Mouse (Mus musculus) CD4-positive, CD25-positive, alpha-beta regulatory T cell, adult 4 months (primary cell): ENCODE data around the gene Ero1l. TPM values are rescaled to one million over a fixed set of nuclear protein-coding genes. Genes with fewer than 3 reads are reported as not detected.

Source experiments
- ATAC-seq: one replicate; pipeline ENCODE4 v1.8.0; 2017
- polyA plus RNA-seq, 2 experiments: library from polyadenylated mRNA; unstranded; fragments of 100-300 nt; shearing (Covaris generic); gene quantifications; one replicate each; pipeline ENCODE4 v1.2.1; 2017

The Ero1l gene
- 10 to 100 TPM; 17.8 to 28.1 TPM for polyA plus RNA-seq

GRCm38 (mm10) chr14:45318426-45319236 lies at the start of gene Ero1l:
TSS of gene Ero1l (minus strand) at chr14:45318771.
- ATAC-seq = peak; percentile 82

- no peak for ATAC-seq
Measured at GRCm38 (mm10) chr14:45365196-45365587, 46.6 kb upstream of the Ero1l start.

- no peak for ATAC-seq
Measured at GRCm38 (mm10) chr14:45364211-45365195, 45.9 kb upstream of the Ero1l start.

- peak; percentile 91 for ATAC-seq
Measured at GRCm38 (mm10) chr14:45350931-45351859, 32.6 kb upstream of the Ero1l start, which contains the start of gene Styx. TSS of gene Styx (plus strand) at chr14:45351093.

GRCm38 (mm10) chr14:45329589-45330181 lies 11.1 kb upstream of the Ero1l start, which contains the start of gene Psmc6:
TSS of gene Psmc6 (plus strand) at chr14:45329788.
- peak; percentile 95 for ATAC-seq

DNA sequence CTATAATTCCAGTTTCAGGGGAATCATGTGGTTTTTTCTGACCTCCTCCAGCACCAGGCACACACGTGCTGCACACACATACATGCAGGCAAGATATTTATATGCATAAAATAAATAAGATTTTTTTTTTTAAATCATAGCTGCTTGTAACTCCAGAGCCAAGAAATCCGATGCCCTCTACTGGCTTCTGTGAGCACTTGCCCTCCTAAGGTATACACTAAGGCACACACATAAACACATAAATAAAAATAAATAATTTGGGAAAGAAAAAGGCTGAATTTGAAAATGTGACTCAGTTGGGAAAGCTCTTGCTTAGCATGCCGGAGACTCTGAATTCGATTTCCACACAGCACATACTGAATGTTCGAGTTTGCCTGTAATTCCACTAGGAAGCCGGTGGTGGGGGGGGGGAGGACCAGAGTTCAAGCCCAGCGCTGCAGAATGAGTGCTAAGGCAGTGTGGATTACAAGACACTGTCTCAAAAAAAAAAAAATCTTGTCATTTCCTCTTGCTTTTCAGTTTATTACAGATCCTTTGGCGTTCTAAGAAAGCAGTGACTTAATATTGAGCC lies 10.5 kb upstream of the Ero1l start:
- peak; percentile 2 for ATAC-seq

GRCm38 (mm10) chr14:45328072-45328713 lies 9.6 kb upstream of the Ero1l start:
- no peak for ATAC-seq

DNA sequence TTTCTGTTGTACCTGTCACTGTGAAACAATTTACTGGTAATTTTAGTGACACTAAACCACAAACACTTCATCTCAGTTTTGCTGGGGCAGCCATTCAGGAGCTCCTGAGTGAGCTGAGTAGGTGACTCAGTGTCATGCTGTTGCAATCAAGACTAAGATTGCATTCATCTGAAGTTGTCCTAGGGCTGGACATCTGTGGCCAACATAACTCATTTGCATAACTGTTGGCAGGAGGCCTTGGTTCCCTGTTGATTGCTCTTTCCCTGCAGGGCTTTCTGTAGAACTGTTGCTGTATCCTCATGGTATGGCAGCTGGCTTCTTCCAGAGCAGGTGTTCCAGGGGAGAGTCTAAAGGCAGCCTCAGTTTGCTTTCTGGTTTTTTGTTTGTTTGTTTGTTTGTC lies 6.9 kb upstream of the Ero1l start:
- ATAC-seq = no peak

DNA sequence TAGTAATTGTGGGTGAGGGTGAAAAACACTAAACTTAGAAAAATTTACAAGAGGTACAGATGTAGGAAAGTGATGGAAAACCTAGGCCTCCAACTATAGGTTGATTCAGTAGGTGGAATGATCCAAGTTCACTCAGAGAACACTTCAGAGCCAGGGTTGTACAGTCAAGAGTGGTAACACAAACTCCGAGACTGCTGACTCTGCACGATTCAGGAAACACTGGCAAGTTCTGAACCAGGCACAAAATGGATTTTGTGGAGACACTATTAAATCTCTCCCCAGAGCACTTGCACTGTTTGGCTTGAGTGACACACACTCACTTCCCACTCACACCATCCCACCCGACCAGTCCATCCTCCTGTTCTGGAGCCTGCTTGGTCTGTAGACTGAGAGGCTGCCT lies 4.7 kb upstream of the Ero1l start:
- ATAC-seq = no peak

GRCm38 (mm10) chr14:45322450-45322849 lies 3.9 kb upstream of the Ero1l start:
- no peak for ATAC-seq

DNA sequence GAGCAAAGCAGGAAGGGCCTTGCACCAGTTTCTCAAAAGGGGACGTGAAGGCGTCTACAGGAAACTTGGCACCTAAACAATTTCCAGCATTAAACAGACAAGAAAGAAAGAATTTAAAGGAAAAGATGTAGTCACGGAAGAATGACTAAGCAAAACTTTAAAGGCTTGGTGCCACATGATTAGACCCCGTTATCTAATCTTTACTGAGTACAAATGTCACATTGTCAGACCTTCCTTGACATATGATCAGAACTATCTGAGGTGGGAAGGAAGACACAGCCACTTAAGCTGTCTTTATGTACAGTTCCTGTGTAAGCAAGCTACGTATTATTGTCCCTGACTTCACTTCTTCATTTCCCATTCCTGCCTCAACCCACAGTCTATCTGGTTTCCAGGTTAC lies 3.1 kb upstream of the Ero1l start:
- no peak for ATAC-seq

DNA sequence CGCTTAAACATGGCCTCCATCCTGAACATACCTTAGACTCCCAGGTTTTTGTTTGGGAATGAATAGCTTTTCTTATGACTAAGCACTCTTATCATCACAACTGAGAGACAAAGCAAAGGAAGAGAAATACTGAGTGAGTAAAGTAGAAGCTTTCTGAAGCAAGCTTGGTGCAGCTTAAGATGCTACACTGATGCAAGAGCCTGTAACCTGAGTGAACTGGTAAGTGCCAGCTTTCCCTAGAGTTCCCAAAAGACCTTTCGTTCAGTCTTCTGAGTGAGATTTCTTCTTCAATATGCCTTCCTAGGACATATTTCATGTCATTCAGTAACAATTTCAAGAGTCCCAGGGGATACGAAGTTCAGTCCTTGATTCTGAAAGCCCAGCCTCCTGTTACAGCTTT lies 2.5 kb upstream of the Ero1l start:
- ATAC-seq = no peak

DNA sequence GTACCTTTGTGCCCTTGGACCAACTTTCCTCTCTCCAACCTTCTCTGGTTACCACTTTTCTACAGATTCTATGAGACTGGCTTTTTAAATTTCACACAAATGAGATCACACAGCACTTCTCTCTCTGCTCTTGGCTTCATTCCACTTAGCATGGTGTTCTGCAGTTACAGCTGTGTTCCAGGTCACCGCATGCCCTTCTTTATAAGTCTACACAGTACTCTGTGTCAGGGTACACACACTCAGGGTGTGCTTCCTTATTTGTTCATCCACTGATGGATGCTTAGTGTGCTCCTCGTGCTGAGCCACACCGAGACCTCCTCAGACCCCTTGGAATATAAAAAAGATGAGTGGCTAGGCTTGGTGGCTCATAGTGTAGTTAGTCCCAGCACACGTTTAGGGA lies 1.5 kb upstream of the Ero1l start:
- ATAC-seq = no peak

DNA sequence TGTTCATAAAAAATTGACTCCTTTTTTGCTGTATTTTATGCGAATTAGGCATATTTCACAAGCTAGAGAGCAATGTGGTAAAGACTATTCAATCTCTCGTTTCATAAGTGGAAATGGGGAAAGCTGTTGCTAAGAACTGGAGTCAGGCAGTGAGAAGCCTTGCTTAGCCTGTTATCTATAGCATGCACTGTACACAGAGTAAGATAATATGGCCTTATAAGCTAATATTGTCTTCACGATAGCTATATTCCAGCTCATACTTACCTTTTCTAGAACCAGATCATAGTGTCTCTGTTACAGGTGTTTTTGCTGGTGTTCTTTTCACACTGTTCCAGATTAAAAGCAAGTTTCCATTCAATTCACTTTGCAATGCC lies 653 bp upstream of the Ero1l start:
- ATAC-seq = no peak

GRCm38 (mm10) chr14:45317921-45318411 lies 605 bp downstream of the Ero1l start:
- peak; percentile 34 for ATAC-seq

- ATAC-seq = no peak
Measured at GRCm38 (mm10) chr14:45316927-45317326, 1.6 kb downstream of the Ero1l start.

- no peak for ATAC-seq
Measured at GRCm38 (mm10) chr14:45310101-45310500, 8.5 kb downstream of the Ero1l start.

DNA sequence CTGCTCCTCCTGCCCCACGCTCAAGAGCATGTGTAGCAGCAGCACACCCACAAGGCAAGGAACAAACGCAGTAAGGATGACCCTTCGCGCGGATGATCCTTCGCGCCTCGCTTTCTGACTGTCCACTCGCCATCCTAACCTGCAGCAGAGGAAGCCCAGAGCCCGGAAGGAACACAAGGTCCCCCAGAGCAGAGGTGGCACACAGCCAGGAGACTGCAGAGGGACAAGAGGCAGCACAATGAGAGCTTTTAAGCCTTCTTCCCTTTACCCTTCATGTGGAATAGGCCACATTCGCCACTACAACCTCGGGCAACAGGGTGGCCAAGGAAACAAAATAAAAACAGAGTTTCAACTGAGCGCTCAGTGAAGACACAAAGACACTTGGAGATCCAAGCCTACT lies 8.9 kb downstream of the Ero1l start:
- ATAC-seq = no peak

DNA sequence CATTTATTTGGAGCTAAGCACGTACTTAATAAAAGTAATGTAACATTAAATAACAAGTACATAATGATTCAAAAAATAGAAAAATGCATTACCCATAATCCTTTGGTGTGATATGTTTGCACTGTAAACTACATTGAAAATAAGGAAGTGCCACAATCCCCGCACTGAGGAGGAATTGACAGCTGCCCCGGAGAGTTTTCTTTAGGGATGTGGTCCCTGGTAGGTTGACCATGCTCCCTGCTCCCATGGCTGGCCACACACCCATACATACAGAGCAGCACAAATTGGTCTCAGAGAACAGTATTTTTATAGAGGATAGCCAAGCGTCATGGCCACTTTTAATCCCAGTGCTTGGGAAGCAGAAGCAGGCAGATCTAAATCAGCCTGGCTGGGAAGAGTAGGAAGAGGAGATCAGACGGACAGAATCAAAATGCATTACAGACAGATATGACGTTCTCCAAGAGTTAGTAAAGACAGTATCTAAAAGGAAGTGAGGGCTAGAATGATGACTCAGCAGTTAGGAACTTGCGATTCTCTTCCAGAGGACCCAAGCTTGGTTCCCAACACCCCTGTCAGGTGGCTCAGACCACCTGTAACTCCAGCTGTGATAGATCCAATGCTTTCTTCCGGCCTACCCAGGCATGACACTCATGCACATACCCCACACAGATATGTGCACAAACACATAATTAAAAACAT lies 10.8 kb downstream of the Ero1l start:
- no peak for ATAC-seq

DNA sequence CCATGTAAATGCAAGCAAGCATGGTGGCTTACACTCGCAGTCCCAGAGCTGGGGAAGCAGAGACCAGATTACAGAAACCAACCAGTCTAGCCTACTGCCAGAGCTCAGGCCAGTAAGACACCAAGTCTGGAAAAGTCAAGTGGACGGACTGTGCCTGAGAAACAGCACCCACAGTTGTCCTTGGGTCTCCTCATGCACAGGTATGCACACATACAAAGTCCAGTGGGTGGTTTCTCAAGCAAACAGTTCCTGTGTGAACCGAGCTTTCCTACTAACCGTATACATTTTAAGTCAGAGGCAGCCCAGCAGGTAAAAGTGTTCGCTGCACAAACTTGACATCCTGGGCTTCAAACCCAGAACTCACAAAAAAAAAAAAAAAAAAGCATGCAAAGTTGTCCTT lies 12.7 kb downstream of the Ero1l start:
- ATAC-seq = no peak
